Mouse (Mus musculus) intestine, embryonic 15.5 days (tissue): Measurements from ENCODE around the gene Otub1. TPM values are rescaled to one million over a fixed set of nuclear protein-coding genes. Genes with fewer than 3 reads are reported as not detected.

Source experiments
- ATAC-seq: fragments of 200-750 bp; cut with Nextera tagmentation; 2 replicates; pipeline ENCODE4 v1.8.0; 2017; ENCODE audit warnings: moderate TSS enrichment, moderate library complexity
- H3K27ac ChIP-seq: fragments of 300-500 bp; sonication (generic); 2 replicates; pipeline ENCODE4 v1.5.1; 2015; ENCODE audit warnings: mild to moderate bottlenecking, inconsistent platforms
- H3K27me3 ChIP-seq: fragments of 300-500 bp; sonication (generic); replicated peaks from 2 replicates; pipeline ENCODE4 v1.6.1; 2015; ENCODE audit warnings: inconsistent platforms
- H3K36me3 ChIP-seq: fragments of 300-500 bp; sonication (generic); 2 replicates; pipeline ENCODE4 v1.6.1; 2015; ENCODE audit warnings: inconsistent platforms
- H3K4me1 ChIP-seq: fragments of 300-500 bp; sonication (generic); replicated peaks from 2 replicates; pipeline ENCODE4 v1.6.1; 2015; ENCODE audit warnings: inconsistent platforms
- H3K4me2 ChIP-seq: fragments of 300-500 bp; sonication (generic); replicated peaks from 2 replicates; pipeline ENCODE4 v1.6.1; 2015; ENCODE audit warnings: mild to moderate bottlenecking, inconsistent platforms
- H3K4me3 ChIP-seq: fragments of 300-500 bp; sonication (generic); replicated peaks from 2 replicates; pipeline ENCODE4 v1.5.1; 2015; ENCODE audit warnings: inconsistent platforms
- H3K9ac ChIP-seq: fragments of 300-500 bp; sonication (generic); 2 replicates; pipeline ENCODE4 v1.6.1; 2015; ENCODE audit warnings: inconsistent platforms
- H3K9me3 ChIP-seq: fragments of 300-500 bp; sonication (generic); 2 replicates; pipeline ENCODE4 v1.6.1; 2016; ENCODE audit warnings: inconsistent platforms
- WGBS: fragments of 180-500 bp; shearing (Covaris S2); methylation state at CpG from one replicate; pipeline ENCODE4 v1.1.7; 2015; 5-methylcytosine and 5-hydroxymethylcytosine counted together
- polyA plus RNA-seq: library from polyadenylated mRNA; unstranded; fragments of >200 nt; fragmentation: Nextera tagmentation; extraction: Ambion mirVana; gene quantifications from 2 replicates; pipeline ENCODE4 v1.2.1, GENCODE M21; 2015

The Otub1 gene
- polyA plus RNA-seq, 1 experiment from 2014 or later = 166 TPM

DNA sequence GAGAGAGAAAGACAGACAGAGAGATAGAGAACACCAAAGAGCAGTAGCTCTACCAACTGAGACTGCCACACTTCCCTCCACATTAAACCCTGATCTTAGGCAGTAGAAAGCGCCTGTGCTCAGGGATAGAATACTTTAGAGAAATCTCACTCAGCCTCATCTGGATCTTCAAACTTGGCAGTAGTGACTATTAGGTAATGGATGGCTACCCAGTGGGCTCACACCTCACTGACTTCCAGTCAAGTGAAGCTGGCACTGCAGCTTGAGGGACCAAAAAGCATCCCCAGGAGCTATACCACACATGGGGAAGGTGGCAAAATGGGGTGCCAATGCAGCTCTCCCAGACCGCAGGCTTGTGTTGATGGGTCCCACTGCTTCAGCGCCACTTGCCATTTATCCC lies 18.1 kb upstream of the Otub1 start:
- H3K4me3 ChIP-seq = no peak overlapping the region
- ATAC-seq = no peak
- H3K4me1 ChIP-seq = peaks cover 8% of the 10 kb centered on the region; the same call in 1 of the 2 replicates
- H3K9me3 ChIP-seq = no peaks in the 10 kb centered on the region
- H3K9ac ChIP-seq = no peak overlapping the region
- H3K36me3 ChIP-seq = peaks cover 21% of the 10 kb centered on the region
- no peaks in the 10 kb centered on the region for H3K27me3 ChIP-seq
- no peak overlapping the region for H3K27ac ChIP-seq
- WGBS = 87% methylated on average over 3 of the region's 3 CpGs
- H3K4me2 ChIP-seq = no peak overlapping the region

DNA sequence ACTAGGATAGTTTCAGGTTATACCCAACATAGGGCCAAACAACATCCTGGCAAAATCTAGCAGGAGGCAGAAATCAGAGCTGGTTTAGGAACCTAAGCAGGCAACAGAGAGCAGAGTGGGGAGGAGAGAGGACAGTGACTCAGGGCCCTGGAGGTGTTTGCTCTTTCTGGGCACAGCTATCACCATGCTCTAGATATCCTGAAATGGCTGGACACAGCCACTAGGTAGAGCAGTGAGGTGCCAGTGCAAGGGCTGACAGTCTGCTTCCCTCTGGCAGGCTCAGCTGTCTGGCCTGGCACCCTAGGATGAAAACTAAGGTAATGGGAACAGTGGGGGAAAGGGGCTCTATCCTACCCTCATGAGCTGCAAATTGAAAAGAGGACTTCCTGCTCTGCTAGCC lies 17.4 kb upstream of the Otub1 start:
- H3K36me3 ChIP-seq = peaks cover 18% of the 10 kb centered on the region
- no peak overlapping the region for H3K9ac ChIP-seq
- no peak for ATAC-seq
- H3K27ac ChIP-seq = no peak overlapping the region
- H3K27me3 ChIP-seq = no peaks in the 10 kb centered on the region
- no peak overlapping the region for H3K4me3 ChIP-seq
- no peak overlapping the region for H3K4me2 ChIP-seq
- no peaks in the 10 kb centered on the region for H3K9me3 ChIP-seq
- peaks cover 8% of the 10 kb centered on the region; the same call in 1 of the 2 replicates for H3K4me1 ChIP-seq

DNA sequence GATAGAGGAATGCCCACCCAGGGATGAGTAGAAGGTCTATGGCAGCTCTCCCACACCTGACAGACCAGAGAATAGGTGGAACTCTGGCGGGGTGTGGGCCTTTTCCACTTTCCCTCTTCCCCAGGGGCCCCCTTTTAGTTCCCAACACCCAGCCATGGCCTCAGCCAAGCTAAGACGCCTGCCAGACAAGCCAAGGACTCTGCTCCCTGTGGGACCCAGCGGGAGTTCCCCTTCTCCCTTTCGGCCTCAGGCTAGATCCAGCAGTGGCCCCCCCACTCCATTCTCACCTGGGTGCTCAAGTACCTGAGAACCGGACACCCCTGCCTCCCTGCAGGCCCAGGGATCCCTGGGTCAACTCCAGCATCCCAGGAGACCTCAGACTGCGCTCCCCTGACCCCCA lies 16.1 kb upstream of the Otub1 start:
- peaks cover 8% of the 10 kb centered on the region; the same call in 1 of the 2 replicates for H3K4me1 ChIP-seq
- H3K27ac ChIP-seq = no peak overlapping the region
- peaks cover 12% of the 10 kb centered on the region; the same call in 1 of the 2 replicates for H3K36me3 ChIP-seq
- no peak overlapping the region for H3K4me2 ChIP-seq
- no peaks in the 10 kb centered on the region for H3K27me3 ChIP-seq
- no peak overlapping the region for H3K9ac ChIP-seq
- no peak for ATAC-seq
- H3K4me3 ChIP-seq = no peak overlapping the region
- no peaks in the 10 kb centered on the region for H3K9me3 ChIP-seq
- 90% methylated on average over 6 of the region's 6 CpGs for WGBS

DNA sequence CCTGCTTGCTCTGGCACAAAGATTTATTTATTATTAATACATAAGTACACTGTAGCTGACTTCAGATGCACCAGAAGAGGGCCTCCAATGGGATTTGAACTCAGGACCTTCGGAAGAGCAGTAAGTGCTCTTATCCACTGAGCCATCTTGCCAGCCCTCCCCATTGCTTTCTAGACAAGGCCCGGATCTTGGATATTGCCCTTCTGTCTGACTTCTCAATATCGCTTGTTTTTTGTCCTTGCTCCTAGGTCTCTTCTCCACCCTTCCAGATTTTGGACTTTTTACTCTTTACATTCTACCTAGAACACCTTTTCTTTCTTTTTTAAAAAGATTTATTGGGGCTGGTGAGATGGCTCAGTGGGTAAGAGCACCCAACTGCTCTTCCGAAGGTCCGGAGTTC lies 12.6 kb upstream of the Otub1 start:
- Histone ChIP-seq H3K4me3 (no peak overlapping the region), H3K9me3 (no peaks in the 10 kb centered on the region), H3K27ac (no peak overlapping the region), H3K4me1 (peaks cover 25% of the 10 kb centered on the region), H3K4me2 (no peak overlapping the region), H3K27me3 (no peaks in the 10 kb centered on the region), H3K9ac (no peak overlapping the region), H3K36me3 (peaks cover 10% of the 10 kb centered on the region)
- 92% methylated on average over 5 of the region's 5 CpGs for WGBS
- no peak for ATAC-seq

DNA sequence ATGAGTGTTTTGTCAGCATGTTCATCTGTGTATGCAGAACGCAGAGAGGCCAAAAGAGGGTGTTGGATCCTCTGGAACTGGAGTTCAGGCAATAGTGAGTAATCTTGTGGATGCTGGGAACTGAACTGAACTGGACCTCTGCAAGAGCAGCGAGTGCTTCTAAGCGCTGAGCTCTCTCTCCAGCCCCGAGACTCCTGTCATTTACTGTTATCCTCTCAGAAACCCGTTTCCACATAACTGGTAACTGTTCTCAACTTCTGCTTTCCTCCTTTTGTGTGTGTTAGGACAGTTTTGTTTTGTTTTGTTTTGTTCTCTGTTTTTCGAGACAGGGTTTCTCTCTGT lies 11.8 kb upstream of the Otub1 start:
- peak; percentile 32 for ATAC-seq
- no peaks in the 10 kb centered on the region for H3K27me3 ChIP-seq
- H3K36me3 ChIP-seq = peaks cover 10% of the 10 kb centered on the region
- H3K4me1 ChIP-seq = peaks cover 25% of the 10 kb centered on the region
- WGBS = 12% methylated on average over 6 of the region's 6 CpGs
- H3K4me3 ChIP-seq = peak overlapping the region; percentile 80
- no peak overlapping the region for H3K27ac ChIP-seq
- no peak overlapping the region for H3K9ac ChIP-seq
- no peaks in the 10 kb centered on the region for H3K9me3 ChIP-seq
- peak overlapping the region; percentile 61 for H3K4me2 ChIP-seq

DNA sequence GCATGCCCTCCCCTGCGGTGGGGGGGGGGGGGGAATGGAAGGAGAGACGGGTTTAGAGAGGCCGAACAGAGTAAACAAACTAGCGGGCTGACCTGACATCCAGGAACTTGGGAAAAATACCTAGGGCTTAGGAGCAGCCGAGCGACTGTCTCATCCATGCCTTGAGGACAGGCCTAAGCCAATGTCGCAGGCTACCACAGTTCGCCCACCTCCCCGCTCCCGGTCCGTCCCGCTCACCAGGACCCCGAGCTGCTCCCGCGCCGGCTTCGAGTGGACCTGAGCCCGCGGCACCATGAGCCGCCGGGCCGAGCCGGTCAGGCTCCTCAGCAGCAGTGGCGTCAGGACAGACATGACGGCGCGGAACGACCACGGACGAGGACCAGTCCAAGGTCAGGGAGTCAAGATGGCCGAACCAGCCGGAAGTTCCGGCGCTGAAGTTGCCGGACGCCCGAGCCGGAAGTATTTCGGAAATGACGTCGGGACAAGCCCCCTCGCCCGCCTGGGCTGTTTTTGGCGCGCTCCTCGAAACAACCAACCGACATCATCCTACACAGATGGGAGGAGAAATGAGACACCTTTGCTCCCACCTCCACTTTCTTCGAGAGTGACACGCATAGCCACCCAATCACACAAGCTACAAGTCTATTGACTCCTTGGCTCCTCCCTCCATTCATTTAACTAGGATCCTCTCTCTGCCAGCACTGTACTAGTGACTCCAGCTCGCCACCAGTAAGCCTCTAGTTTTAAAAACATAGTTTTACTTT lies 11.2 kb upstream of the Otub1 start, which contains the start of gene Cox8a:
Cox8a (minus strand) TSS at position 455 of the 764 bp plus-strand sequence.
- Histone ChIP-seq H3K9me3 (no peaks in the 10 kb centered on the region), H3K9ac (peak within 1 kb of the TSS; percentile 87), H3K36me3 (peaks cover 10% of the 10 kb centered on the region), H3K4me2 (peak within 1 kb of the TSS; percentile 70), H3K27ac (peak within 1 kb of the TSS; percentile 87), H3K4me3 (peak within 1 kb of the TSS; percentile 80), H3K4me1 (peaks cover 25% of the 10 kb centered on the region), H3K27me3 (no peaks in the 10 kb centered on the region)
- peak; percentile 98 for ATAC-seq
- under 1% methylated on average over 50 of the region's 50 CpGs for WGBS

DNA sequence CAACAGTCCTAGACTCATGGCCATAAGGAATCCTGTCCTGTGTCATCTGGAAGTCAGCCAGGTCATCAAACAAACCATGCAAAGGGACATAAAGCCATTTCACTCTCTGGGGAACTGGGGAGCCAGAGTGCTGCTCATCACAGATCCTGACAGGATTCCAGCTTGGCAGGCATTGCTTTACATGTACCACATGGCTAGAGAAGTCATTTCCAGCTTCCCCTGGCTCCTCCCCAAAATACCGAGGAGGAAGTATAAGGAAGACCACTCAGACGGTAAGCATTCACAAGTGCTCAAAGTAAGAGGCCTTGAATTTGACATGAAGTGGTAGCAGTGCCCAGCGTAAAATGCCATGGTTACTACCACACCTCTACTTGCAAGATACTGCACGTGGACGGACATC lies 8.4 kb upstream of the Otub1 start:
- Histone ChIP-seq H3K4me1 (peaks cover 25% of the 10 kb centered on the region), H3K27me3 (no peaks in the 10 kb centered on the region), H3K36me3 (peaks cover 10% of the 10 kb centered on the region), H3K4me3 (no peak overlapping the region), H3K27ac (no peak overlapping the region), H3K9me3 (no peaks in the 10 kb centered on the region), H3K9ac (no peak overlapping the region), H3K4me2 (0 out of 2 replicates have a peak overlapping the region, but pooled peaks have one; percentile 3)
- ATAC-seq = no peak
- 70% methylated on average over 5 of the region's 5 CpGs for WGBS

DNA sequence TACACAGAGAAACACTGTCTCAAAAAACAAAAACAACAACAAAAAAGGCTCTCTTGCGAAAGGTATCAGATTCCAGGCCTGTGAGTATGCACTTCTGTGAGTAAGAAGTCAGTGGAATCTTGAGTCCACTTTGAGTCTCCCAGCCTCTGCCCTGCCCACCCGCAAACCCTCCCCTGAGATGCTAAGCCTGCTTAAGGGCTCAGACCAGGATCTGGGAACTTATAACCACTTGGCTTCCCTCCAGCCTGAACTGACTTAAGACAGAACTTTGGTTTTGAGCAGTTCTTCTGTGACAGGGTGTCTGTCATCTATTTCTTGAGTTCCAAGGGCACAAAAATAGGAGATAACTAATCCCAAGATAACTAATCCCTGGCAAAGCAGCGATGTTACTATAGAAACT lies 6.9 kb upstream of the Otub1 start:
- no peak overlapping the region for H3K9ac ChIP-seq
- H3K27me3 ChIP-seq = no peaks in the 10 kb centered on the region
- H3K27ac ChIP-seq = no peak overlapping the region
- no peak overlapping the region for H3K4me2 ChIP-seq
- H3K36me3 ChIP-seq = peaks cover 10% of the 10 kb centered on the region
- no peaks in the 10 kb centered on the region for H3K9me3 ChIP-seq
- H3K4me3 ChIP-seq = no peak overlapping the region
- peaks cover 25% of the 10 kb centered on the region for H3K4me1 ChIP-seq
- no peak for ATAC-seq
- 88% methylated on average over 3 of the region's 3 CpGs for WGBS

DNA sequence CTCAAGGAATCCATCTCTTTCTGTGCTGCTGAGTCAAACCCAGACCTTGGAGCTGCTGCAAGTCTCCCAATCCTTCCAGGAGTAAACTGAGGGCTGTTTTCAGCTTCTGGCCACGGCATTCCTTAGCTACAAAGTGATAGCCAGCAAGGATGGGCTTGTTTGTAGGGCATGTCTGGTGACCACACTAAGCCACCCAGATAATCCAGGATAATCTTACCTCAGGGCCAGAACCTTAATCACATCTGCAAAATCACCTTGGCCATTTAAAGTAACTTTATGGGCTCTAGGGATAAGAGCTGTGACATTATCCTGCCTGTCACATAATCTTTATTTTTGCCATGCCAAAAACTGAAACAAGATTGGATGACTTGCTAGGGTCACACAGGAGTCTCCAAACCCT lies 6.1 kb upstream of the Otub1 start:
- H3K9me3 ChIP-seq = no peaks in the 10 kb centered on the region
- H3K36me3 ChIP-seq = peaks cover 10% of the 10 kb centered on the region
- H3K4me3 ChIP-seq = no peak overlapping the region
- peaks cover 25% of the 10 kb centered on the region for H3K4me1 ChIP-seq
- H3K4me2 ChIP-seq = no peak overlapping the region
- ATAC-seq = no peak
- H3K27ac ChIP-seq = no peak overlapping the region
- no peaks in the 10 kb centered on the region for H3K27me3 ChIP-seq
- H3K9ac ChIP-seq = no peak overlapping the region
- WGBS = 74% methylated on average over 1 of the region's 1 CpGs

DNA sequence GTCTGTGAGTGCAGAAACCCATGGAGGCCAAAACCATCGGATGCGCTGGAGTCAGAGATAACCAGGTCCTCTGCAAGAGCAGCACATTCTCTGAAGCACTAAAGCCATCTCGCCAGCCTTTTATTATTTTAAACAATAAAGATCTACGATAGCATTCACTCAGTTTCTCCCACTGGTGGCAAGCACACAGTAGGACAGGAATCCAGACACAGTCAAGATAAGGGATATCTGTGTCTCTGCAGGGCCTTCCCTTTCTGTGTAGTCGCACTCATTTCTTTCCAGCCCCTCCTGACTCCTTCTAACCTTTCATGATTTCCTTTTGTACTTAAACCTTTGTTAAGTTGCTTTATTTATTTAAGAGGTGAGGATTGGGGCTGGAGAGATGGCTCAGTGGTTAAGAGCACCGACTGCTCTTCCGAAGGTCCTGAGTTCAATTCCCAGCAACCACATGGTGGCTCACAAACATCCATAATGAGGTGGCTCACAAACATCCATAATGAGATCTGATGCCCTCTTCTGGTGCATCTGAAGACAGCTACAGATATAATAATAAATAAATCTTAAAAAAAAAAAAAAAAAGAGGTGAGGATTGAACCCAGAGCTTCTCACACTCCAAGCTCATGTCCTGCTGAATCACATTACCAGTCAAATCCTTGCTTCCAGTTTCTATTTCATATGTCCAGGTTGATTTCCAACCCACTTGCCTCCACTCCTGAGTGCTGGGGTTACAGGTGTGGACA lies 4.0 kb upstream of the Otub1 start:
- Histone ChIP-seq H3K9ac (no peak overlapping the region), H3K27ac (no peak overlapping the region), H3K4me2 (no peak overlapping the region), H3K36me3 (peaks cover 10% of the 10 kb centered on the region), H3K4me1 (peaks cover 18% of the 10 kb centered on the region), H3K27me3 (no peaks in the 10 kb centered on the region), H3K9me3 (no peaks in the 10 kb centered on the region), H3K4me3 (no peak overlapping the region)
- ATAC-seq = no peak
- 87% methylated on average over 7 of the region's 7 CpGs for WGBS

DNA sequence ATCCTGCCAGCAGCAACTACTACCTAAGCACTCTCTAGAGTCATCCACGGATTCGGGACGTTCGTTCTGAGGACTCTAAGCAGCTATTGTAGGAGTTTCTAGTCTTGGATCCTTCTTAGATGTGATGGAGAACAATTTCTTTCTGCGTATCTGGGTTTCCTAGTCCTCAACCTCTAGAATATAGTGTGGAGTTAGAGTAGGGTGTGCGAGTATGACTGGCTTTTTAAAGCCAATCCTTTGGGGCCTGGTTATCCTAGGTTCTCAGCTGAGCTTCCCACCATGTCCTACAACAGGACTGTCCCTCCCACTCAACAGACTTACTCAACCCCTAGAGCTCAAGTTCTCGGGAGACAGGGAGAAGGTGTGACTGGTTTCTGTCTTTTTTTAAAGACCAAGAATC lies 790 bp downstream of the Otub1 start:
- no peak for ATAC-seq

DNA sequence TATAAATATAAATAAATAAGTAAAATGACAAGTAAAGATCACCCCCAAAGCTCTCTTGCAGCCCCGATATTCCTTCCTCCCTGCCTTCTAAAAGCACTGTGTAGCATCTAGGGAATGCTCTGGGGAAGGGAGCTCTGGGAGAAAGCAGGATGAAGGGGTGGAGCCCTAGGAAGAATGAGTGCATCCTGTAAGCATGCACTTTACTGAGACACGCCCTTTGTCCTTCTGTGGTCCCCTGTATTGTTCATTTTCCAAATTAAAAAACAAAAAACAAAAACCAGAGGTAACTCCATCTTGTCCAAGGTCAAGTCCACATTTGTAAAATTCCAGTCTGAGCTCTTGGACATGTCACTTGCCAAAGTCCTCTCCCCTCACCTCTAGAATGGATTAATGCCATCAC lies 1.2 kb downstream of the Otub1 start:
- Histone ChIP-seq H3K36me3 (peaks cover 28% of the 10 kb centered on the region), H3K4me1 (peaks cover 21% of the 10 kb centered on the region), H3K27ac (no peak overlapping the region), H3K9me3 (no peaks in the 10 kb centered on the region), H3K4me2 (peak overlapping the region; percentile 72), H3K4me3 (peak overlapping the region; percentile 78), H3K27me3 (no peaks in the 10 kb centered on the region), H3K9ac (peak overlapping the region; percentile 75)
- WGBS = 60% methylated on average over 2 of the region's 2 CpGs
- ATAC-seq = no peak

More for the DNA sequence above, 790 bp downstream of the Otub1 start:
- peaks cover 25% of the 10 kb centered on the region for H3K36me3 ChIP-seq
- peaks cover 21% of the 10 kb centered on the region for H3K4me1 ChIP-seq
- peak overlapping the region; percentile 72 for H3K4me2 ChIP-seq
- peak overlapping the region; percentile 78 for H3K4me3 ChIP-seq
- no peaks in the 10 kb centered on the region for H3K9me3 ChIP-seq
- H3K27me3 ChIP-seq = no peaks in the 10 kb centered on the region
- 25% methylated on average over 7 of the region's 7 CpGs for WGBS
- H3K9ac ChIP-seq = peak overlapping the region; percentile 75
- peak overlapping the region; percentile 98 for H3K27ac ChIP-seq
